Mouse (Mus musculus): ENCODE measurements around the gene Gpsm3. TPM values are rescaled to one million over a fixed set of nuclear protein-coding genes. Genes with fewer than 3 reads are reported as not detected.

Gpsm3 gene
- polyA plus RNA-seq, 1 experiment: 2.8 TPM

DNA sequence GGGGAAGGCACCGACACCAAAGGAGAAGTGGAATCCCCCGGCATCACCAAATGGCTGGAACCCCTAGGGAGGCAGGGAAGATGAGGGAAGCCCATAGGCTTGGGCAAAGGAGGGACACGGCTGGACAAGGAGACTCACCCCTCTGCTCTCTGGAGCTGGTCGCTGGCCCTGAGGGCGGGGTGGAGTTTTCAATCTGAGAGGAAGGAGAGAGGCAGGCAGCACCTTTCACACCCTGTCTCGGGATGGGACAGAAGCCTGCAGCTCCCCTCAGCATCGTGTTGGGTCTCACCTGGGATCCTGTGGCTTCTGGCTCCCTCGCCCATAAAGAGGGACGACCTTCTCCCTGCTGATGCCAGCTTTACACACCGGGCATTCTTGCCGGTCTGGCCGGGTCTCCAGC, 12.2 kb downstream of the Gpsm3 start:
- DNase-seq (ENCODE audit: extremely low spot score in 1 of 2, low spot score in 1 of 2): no peak

DNA sequence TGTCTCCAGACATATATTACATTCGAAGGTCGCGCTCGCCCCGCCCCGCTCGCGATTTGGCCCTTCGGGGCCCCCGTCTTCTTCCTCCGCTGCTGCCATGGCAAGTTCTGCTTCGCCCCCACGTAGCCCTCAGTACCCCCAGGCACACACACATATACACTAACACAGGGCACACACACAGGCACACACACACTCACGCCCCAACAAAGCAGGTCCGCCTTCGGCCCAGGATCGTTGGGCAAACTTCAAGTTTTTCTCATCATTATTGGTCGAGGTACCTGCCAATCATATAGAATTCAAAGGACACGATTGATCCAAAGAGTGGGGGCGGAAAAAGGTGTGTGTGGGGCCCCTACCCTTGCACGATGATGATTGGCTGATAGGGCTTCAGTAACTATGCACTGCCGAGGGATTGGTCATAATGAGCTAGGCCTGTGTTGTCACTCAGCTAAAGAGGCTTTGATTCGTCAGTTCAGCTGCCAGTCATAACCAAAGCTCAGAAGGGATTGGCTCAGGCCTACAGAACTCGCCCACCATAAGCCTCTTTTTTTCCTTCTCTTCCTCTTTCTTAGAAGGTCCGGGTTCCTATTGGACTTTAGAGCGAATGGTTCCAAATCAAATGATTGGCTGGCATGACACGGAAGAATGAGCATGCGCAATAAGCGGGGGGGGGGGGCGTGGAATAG, 13.9 kb downstream of the Gpsm3 start, which contains the start of gene Rnf5:
Rnf5 (minus strand) TSS at position 316 of the 686 bp plus-strand sequence.
- peak; percentile 100 for DNase-seq (ENCODE audit: extremely low spot score in 1 of 2, low spot score in 1 of 2)

DNA sequence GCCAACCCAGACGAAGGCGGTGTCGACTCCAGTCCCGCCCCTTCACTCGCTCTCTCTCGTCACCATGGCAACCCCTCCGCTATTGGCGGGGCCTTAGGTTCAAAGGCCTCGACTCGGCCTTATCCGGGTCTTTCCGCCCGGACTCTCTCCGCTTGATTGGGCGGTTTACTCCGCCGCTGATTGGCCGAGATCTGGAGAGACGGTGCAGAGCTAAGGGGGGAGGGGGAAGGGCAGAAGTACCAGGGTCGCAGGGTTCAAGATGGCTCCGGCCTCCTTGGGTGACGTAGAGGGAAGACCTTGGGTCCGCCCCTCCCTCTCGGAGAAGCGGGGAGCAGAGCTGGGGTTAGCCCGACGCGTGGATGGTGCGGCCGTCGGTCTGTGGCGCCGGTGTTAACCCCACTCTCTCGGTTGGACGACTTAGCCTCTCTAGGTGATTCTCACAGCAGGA, 14.5 kb downstream of the Gpsm3 start, which contains the start of gene Agpat1:
Agpat1 (plus strand) TSS at position 202 of the 448 bp plus-strand sequence.
- peak; percentile 98 for DNase-seq (ENCODE audit: extremely low spot score in 1 of 2, low spot score in 1 of 2)

DNA sequence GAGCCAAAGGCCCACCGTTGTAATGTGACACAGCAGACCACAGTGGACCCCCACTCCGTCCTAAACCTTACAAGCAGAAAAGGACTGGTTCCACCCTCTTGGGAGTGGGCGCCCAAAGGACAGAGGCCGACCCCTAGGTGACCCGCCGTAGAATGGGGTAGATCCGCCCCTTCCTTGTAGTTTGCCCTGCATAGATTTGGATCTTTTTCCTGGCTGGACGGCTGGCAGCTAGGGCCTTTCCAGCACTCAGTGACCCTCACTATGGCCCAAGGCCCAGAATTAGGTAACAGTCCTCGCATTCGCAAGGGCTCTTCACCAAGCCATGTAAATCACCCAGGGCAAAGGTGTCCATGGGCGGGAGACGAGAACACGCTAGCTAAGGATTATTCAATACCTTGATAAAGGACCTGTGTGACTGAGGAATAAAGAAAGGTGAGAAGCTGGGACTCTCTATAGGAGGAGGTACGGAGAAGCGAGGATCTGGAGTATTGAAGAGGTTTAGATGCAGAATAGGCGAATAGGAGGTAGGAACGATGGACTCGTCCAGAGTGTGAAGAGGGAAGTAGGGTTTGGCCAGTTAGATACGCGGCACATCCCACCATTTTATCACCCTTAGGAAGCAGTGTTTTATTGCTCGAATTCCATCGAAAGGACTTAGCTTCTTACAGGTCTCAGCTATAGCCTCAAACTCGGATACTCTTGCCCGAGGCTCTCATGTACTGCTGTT, 15.1 kb downstream of the Gpsm3 start:
- DNase-seq (ENCODE audit: extremely low spot score in 1 of 2, low spot score in 1 of 2): no peak

DNA sequence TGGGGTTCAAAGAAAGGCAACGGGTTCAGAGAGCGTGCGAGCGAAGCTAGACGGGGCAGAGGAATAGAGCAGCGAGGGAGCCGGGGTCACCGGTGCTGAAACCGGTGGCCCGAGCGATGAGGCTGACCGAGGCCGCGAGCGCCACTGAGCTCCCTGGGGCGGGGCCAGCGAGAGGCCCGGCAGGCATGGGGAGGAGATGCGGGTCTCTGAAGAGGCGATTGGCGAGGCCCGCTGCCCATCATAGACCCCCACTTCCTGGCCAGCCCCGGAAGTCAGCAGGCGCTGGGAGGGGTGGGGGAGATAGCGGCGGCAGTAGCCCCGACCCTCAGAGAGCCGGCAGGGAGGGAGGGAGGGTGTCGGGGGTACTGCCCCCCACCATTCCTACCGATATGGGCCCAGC, 16.0 kb downstream of the Gpsm3 start:
- peak; percentile 94 to 98 for DNase-seq (ENCODE audit: extremely low spot score in 1 of 2, low spot score in 1 of 2)

DNA sequence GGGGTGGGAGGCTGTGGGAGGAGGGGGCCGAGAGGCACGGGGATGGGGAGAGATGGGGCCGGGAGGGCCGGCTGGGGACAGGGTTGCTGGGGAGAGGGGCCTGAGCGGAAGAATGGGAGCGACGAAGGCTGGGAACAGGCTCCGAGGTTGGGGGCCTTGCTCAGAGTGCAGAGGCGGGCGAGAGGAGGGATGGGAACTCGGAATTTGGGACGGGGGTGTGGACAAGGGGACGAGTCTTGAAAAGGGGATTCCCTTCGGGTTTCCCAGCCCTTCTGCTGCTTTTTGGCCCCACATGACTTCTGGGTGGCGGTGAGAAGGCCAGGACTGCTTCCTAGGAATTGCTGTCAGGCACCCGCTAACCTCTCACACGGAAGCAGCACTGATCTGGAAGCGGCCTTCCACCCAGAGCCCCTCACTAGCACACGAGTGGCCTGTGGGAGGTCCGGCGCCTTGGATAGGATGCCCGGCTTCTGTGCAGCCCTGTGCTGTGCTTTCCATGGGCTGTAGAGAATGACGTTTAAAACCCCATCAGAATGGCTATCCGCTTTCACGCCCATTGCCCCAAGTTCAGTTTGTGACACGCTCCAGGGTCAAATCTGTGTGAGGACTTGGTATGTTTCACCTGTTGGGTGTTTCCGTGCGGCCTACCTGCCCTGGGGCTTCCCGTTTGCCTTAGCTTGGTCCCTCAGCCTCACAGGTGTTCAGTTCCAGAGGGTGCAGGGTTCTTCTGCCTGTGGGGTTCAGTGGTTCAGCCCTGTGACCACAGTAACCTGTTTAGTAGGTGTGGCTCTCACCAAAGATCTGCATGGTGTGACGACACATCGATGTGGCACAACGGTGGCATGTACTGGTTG, 16.8 kb downstream of the Gpsm3 start:
- no peak for DNase-seq (ENCODE audit: extremely low spot score in 1 of 2, low spot score in 1 of 2)

DNA sequence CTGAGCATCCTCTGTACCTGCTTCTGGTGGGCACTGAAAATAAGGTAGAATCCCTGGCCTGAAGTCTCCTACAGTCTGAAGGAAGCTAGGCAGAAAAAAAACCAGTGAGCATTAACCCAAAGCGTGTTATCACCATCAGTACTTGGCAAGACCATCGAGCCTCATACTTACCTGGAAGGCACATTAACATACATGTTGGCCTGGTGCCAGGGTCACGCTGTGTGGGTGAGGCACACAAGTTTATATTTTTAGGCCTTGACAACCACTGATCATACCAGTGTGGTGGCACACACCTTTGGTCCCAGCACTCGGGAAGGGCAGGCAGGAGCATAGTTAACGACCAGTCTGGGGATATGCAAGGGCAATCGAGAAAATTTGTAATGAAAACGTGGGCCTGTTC, 18.4 kb downstream of the Gpsm3 start:
- no peak for DNase-seq (ENCODE audit: extremely low spot score in 1 of 2, low spot score in 1 of 2)

DNA sequence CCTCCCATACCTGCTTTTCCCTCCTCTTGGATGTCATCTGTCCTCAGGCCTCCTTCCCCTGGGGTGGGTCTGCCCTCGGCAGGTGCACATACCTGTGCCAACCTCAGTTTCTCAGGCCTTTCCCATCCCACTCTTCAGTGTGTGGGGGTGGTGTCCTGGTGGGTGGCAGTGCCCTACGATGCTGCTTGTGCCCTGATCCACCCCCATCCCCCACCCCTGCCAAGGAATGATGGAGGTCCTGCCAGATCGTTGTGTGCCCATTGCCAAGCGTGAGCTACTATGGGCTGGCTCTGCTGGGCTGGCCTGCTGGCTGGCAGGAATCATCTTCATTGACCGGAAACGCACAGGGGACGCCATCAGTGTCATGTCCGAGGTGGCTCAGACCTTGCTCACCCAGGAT, 21.4 kb downstream of the Gpsm3 start:
- DNase-seq (ENCODE audit: extremely low spot score in 1 of 2, low spot score in 1 of 2): no peak

DNA sequence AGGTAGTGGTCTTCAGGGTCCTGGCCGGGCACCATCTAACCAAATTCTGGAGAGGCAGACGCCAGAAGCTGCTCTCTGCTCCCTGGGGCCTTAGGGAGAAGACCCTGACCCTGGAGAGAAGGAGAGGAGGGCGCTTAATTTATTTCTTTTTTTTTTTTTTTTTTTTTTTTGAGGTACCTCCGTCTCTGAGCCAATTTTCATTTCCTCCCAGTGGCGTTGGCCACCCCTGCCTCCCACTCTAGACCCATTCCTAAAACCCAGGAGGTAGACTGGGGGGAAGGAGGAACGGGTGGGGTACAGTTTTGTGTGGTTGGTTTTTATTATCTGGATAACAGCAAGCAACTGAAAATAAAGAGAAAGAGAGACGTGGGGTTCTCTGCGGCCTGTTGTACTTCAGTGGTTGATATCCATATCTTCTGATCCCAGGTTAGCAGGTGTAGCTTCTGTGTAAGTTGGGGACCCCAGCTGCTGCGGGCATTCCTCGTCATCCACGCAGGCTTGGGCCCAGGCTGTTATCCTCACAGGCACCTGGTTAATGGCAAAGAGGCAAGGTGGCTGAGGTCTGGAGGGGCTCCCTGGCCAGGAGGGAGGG, 23.5 kb downstream of the Gpsm3 start:
- DNase-seq (ENCODE audit: extremely low spot score in 1 of 2, low spot score in 1 of 2): no peak

DNA sequence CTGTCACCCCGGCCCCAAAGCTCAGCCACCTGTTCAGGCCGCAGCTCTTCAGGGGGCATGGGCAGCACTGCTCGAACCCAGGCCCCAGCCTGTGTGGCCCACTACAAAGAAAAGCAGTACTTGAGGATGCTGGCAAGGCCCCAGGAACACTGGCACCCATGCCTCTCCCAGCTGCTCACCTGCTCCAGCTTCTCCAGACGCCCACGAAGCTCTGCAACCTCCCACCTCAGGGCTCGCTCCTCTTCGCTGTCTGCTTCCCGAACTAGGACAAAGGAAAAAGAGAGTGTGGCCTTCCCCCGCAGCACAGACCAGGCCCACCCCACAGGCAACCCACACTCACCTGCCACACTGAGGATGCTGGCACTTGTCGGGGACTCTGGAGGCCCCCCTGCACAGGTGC, 24.2 kb downstream of the Gpsm3 start:
- no peak for DNase-seq (ENCODE audit: extremely low spot score in 1 of 2, low spot score in 1 of 2)

DNA sequence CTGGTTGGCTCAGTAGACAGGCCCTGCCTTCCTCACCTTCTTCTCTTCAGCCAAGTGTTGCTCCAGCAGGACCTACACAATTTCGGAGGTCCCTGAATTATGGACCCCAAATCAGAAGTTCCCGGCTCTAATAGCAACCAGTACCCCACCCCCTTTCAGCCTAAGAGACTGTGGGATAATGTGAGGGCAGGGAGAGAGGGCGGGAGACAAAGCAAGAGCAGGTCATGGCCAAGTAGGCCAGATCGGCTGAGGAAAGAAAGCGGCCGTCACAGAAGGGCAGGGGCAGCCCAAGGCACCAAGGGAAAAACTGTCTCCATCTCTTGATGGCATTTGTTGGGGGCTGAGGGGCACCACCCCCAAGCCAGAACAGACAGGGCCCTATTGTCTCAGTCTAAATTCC, 26.3 kb downstream of the Gpsm3 start, which contains the start of gene Egfl8:
Egfl8 (minus strand) TSS at position 101 of the 400 bp plus-strand sequence.
- DNase-seq (ENCODE audit: extremely low spot score in 1 of 2, low spot score in 1 of 2): no peak

DNA sequence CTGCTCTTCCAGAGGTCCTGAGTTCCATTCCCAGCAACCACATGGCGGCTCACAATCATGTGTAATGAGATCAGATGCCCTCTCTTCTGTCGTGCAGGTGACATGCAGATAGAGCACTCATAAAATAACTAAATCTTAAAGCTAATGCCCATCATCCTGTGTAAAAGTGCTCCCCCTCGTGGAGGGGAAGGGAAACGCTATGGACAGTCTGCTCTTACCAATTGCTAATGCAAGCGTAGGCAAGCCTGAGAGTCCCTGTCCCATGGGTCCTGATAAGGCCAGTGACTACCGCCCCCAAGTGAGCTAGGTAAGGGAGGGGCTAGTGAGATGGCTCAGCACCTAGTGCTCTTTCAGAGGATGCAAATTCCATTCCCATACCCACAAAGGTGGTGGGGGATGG, 29.4 kb downstream of the Gpsm3 start:
- DNase-seq (ENCODE audit: extremely low spot score in 1 of 2, low spot score in 1 of 2): peak in 1 of 2 experiments; percentile 83

DNA sequence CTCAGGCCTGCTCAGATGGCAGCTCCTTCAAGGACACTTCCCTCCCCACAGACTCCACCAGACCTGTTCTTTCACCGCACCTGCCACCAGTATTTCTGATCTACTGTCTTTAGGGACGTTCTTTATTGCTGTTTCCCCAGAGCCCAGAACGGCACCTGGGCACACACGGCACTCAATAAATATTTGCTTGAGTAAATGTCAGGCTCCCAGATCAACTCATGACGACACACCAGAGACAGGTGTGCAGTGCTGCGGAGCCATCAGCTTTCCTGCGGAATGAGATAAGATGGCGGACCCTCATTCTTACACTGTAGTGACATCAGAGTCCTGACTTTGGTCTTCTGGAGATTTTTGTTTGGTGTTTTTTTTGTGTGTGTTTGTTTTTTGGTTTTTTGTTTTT, 31.4 kb downstream of the Gpsm3 start:
- DNase-seq (ENCODE audit: extremely low spot score in 1 of 2, low spot score in 1 of 2): no peak

DNA sequence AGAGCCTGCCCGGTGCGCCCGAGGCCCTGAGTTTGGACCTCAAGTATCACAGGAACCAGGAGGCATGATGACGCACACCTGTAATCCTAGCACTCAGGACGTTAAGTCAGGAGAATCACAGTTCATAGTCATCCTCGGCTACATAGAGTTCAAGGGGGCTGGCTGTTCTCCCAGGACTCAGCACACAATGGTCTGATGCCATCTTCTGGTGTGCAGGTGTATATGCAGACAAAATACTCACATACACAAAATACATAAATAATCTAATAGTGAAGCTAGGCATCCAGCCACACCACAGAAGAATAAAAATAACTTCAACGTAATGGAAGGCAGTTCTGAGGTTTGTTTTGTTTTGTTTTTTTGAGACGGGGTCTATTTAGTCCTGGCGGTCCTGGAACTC, 33.6 kb downstream of the Gpsm3 start:
- no peak for DNase-seq (ENCODE audit: extremely low spot score in 1 of 2, low spot score in 1 of 2)

DNA sequence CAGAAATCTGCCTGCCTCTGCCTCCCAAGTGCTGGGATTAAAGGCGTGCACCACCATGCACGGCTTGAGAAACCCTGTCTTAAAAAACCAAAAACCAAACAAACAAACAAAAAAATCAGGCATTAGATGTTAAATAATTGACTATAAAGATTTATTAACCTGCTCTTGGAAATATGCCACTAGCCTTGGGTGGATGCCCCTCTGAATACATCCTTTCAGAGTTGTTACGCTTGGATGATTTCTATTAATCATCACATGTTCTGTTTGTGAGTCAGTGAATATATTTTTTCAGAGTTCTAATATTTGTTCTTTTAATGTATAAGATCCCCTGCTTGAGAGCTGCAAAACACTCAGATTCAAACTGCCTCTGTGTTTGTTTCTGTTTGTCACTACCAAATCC, 35.4 kb downstream of the Gpsm3 start:
- DNase-seq (ENCODE audit: extremely low spot score in 1 of 2, low spot score in 1 of 2): no peak

DNA sequence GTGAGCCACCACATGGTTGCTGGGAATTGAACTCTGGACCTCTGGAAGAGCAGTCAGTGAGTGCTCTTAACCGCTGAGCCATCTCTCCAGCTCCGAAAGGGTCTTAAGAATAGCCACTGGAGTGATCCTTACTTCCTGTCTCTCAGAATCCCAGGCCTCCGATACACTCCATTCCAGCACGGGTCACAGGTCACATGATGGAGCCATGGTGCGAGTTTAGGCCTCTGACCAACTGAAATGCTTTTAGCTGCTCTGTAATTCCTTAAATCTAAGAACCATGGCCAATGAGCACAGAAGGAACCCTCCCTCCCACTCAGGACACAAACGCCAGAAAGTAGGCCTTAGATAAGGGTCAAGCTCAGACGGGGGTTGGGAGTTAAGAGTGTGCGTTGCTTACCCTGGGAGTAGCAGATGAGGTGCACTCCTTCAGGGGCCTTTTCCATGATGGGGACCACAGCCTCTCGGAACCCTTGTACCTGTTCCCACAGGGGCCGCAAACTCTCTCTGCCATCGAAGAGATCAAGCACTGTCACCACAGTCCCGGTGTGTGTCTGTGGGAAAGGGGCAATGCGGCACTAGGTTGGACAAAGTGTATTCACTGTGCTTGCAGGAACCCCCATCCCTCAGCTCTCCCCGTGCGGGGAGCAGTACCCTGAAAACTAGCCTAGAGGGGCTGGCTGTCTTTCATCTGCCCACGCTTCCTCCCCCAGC, 36.6 kb downstream of the Gpsm3 start:
- DNase-seq (ENCODE audit: extremely low spot score in 1 of 2, low spot score in 1 of 2): no peak

DNA sequence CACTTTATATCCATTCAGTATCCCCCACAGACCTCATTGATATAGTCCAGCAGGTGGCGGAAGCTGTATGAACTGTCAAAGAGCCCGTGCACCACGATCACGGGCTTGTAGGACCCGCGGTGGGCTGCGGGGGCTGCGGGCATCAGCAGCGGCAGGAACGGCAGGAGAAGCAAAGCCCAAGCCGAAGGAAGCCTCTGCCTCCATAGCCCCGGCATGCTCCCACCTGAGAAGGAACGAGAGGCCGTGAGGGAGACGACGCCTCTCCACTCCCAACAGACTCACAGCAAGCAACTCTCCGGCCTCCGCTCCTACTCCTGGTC, 37.1 kb downstream of the Gpsm3 start:
- DNase-seq (ENCODE audit: extremely low spot score in 1 of 2, low spot score in 1 of 2): no peak

DNA sequence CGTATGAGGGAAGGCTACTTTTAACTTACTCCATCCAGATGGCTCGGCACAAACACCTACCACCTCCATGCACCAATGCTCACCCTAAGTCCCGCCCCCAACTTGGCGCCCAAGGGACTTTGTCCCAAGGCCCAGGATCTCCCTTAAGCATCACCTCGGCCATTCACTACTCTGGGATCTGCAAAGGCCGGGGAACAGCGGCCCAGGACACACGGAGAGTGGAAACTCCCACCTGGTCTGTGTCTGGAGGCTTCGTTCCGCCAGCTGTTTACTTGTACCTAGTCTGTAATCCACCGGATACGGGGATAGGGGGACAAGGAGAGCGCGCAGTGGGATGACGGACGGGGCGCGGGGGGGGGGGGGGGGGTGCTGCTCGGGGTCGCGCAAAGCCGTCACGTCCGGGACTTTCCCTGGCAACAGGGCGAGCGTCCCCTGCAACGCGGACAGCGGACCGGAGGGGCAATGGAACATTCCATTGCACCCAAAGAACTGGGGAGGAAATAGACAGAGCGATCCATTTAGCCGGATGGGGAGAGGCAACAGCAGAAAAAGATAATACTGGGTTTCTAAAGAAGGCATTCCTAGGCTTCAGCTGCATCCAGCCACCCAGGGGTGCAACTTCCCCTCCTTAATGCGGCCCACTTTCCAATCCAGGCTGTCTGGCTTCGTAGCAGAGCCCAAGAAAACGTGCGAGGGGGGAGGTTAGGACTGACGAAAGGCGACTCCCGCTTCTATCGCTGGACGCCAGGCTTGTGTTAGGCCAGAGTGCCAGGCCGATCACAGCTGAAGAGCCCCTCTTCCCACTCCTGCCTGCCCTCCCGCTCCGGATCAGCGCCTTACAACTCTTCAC, 37.7 kb downstream of the Gpsm3 start:
- peak; percentile 82 to 93 for DNase-seq (ENCODE audit: extremely low spot score in 1 of 2, low spot score in 1 of 2)

DNA sequence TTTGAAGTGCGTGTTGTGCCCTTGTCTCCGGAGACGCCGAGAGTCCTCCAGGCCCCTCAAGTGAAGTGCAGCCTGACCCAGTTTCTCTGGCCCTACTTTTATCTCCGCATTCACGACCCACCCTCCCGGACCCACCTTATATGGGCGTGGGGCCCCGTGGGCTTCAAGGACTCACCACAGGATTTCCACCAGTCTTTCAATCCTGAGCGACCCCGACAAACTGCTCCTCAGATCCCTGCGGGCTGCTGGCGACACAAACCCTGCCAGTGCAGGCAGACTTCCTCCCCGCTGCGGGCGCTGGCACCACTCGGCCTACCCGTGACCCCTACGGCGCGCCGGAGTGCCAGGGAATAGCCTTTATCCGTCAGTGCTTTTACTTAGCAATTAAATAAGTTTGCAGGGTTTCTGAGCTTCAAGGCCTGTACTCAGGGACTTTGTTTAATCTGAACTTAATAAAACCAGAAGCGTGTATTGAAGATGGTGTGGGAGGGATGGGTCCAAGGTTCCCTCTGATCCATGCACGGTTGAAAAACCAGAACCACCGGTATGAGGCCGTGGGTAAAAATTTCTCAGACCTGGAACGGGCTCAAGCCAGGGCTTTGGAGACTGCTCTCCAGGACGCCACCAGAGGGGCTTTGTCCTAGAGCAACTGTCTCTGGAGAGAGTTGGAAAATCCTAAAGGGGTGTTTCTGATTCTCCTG, 38.5 kb downstream of the Gpsm3 start, which contains the start of gene Ppt2:
Ppt2 (minus strand) TSS at position 568 of the 701 bp plus-strand sequence.
- no peak for DNase-seq (ENCODE audit: extremely low spot score in 1 of 2, low spot score in 1 of 2)

Data from frontal cortex, adult 2 months (tissue).